In the genomic region with DNA sequence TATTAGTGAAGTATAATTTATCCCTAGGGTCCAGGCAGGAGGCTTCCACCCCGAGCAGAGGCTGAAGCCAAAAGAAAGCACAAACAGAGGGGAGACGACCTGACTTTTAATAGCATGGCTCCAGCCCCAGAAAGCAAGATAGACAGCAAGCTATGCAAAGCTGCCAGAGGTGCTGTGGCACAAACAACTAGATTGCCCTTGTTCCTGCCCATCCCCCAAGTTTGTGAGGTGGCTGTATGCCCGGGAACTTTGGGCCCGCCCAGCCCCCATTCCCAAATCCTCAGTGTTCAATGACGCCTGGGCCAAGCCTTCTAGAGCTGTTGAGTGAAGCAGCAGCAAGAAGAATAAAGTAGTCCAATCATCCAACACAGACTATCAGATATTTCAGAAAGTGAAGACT, we compare ENCODE assay signal across 10 mouse cellular contexts. TPM values are rescaled to one million over a fixed set of nuclear protein-coding genes. Genes with fewer than 3 reads are reported as not detected.
DNase-seq lines count a peak whose midpoint lies in the region; ATAC-seq and TF ChIP-seq lines count a peak whose summit lies in the region.
"Had no signal": no experiment of that assay in that cellular context is flagged by ENCODE, and none has a peak within 500 bp of the region (broad histone marks: within the 10 kb centered on the region; RNA-seq: fewer than 3 reads in every experiment).

No protein-coding gene starts in this region.

- H3K9ac ChIP-seq in hindbrain, postnatal 0 days (replicated peaks; ENCODE audit: low read length), result no peak overlapping the region
- H3K9ac ChIP-seq in hindbrain, embryonic 16.5 days (ENCODE audit: low read depth, low read length), result no peak overlapping the region
- H3K9ac ChIP-seq in kidney, embryonic 16.5 days (replicated peaks; ENCODE audit: low read length), result no peak overlapping the region
- peak overlapping the region; percentile 44 for H3K9ac ChIP-seq in liver, postnatal 0 days (replicated peaks)
- H3K9ac ChIP-seq: embryonic facial prominence, embryonic 15.5 days had no signal

- no peaks in the 10 kb centered on the region for H3K9me3 ChIP-seq in hindbrain, postnatal 0 days (ENCODE audit: low read length)
- no peaks in the 10 kb centered on the region for H3K9me3 ChIP-seq in hindbrain, embryonic 16.5 days (ENCODE audit: control insufficient read depth, low read length)
- H3K9me3 ChIP-seq in kidney, embryonic 16.5 days (ENCODE audit: low read length), result no peaks in the 10 kb centered on the region
- H3K9me3 ChIP-seq in liver, postnatal 0 days (ENCODE audit: low read length), result no peaks in the 10 kb centered on the region
- H3K9me3 ChIP-seq: embryonic facial prominence, embryonic 15.5 days had no signal

- no peak for TF ChIP-seq CTCF in hindbrain, postnatal 0 days (IDR thresholded peaks at IDR 0.05; ENCODE audit: low read depth)
- TF ChIP-seq CTCF in liver, postnatal 0 days (IDR thresholded peaks at IDR 0.05; ENCODE audit: low read depth), result no peak

- H3K27me3 ChIP-seq in hindbrain, postnatal 0 days (ENCODE audit: insufficient read depth, low read length), result no peaks in the 10 kb centered on the region
- H3K27me3 ChIP-seq in hindbrain, embryonic 16.5 days (replicated peaks; ENCODE audit: control insufficient read depth, insufficient read depth, low read length), result peaks cover 7% of the 10 kb centered on the region
- peaks cover 17% of the 10 kb centered on the region for H3K27me3 ChIP-seq in kidney, embryonic 16.5 days (ENCODE audit: insufficient read depth, low read length)
- H3K27me3 ChIP-seq in liver, postnatal 0 days (ENCODE audit: insufficient read depth, low read length), result no peaks in the 10 kb centered on the region

- no peak overlapping the region for H3K4me3 ChIP-seq in hindbrain, postnatal 0 days (ENCODE audit: low read length)
- no peak overlapping the region for H3K4me3 ChIP-seq in hindbrain, embryonic 16.5 days (ENCODE audit: low read length)
- no peak overlapping the region for H3K4me3 ChIP-seq in kidney, embryonic 16.5 days (ENCODE audit: low read length)
- peak overlapping the region; percentile 95 for H3K4me3 ChIP-seq in liver, postnatal 0 days (ENCODE audit: low read depth, low read length)
- H3K4me3 ChIP-seq: embryonic facial prominence, embryonic 15.5 days had no signal

- ATAC-seq in hindbrain, postnatal 0 days, result peak; percentile 8; the same call in 1 of the 2 replicates
- no peak for ATAC-seq in hindbrain, embryonic 16.5 days
- ATAC-seq in kidney, embryonic 16.5 days (ENCODE audit: low FRiP score, low TSS enrichment), result no peak
- ATAC-seq in liver, postnatal 0 days, result peak; percentile 12

- no peak overlapping the region for H3K4me2 ChIP-seq in hindbrain, postnatal 0 days (ENCODE audit: low read depth, low read length)
- H3K4me2 ChIP-seq in hindbrain, embryonic 16.5 days (ENCODE audit: low read length), result no peak overlapping the region
- 0 out of 2 replicates have a peak overlapping the region, but pooled peaks have one; percentile 17 for H3K4me2 ChIP-seq in kidney, embryonic 16.5 days (replicated peaks; ENCODE audit: low read depth, low read length)
- H3K4me2 ChIP-seq in liver, postnatal 0 days (ENCODE audit: low read depth, low read length), result peak overlapping the region; percentile 100
- H3K4me2 ChIP-seq: embryonic facial prominence, embryonic 15.5 days had no signal

- DNase-seq in hindbrain, postnatal 0 days (ENCODE audit: low spot score), result peak; percentile 60
- DNase-seq in cerebellum, postnatal 10 days, result peak; percentile 55 to 62
- DNase-seq in liver, postnatal 0 days, result peak; percentile 76
- no peak for DNase-seq in thymus, postnatal 0 days (ENCODE audit: low spot score)
- no peak for DNase-seq in MN1 (ENCODE audit: low spot score)
- no peak for DNase-seq in ovary, adult 18-20 months (ENCODE audit: low spot score)

- peak overlapping the region; percentile 48; the same call in 1 of the 2 replicates for H3K27ac ChIP-seq in hindbrain, postnatal 0 days
- no peak overlapping the region for H3K27ac ChIP-seq in hindbrain, embryonic 16.5 days (ENCODE audit: low read depth, low read length)
- peak overlapping the region; percentile 91 for H3K27ac ChIP-seq in kidney, embryonic 16.5 days (ENCODE audit: low read length)
- H3K27ac ChIP-seq in liver, postnatal 0 days (ENCODE audit: low read depth), result peak overlapping the region; percentile 95
- H3K27ac ChIP-seq: embryonic facial prominence, embryonic 15.5 days had no signal

- H3K36me3 ChIP-seq in hindbrain, postnatal 0 days (ENCODE audit: insufficient read depth, low read length), result peaks cover 28% of the 10 kb centered on the region
- peaks cover 21% of the 10 kb centered on the region for H3K36me3 ChIP-seq in hindbrain, embryonic 16.5 days (ENCODE audit: control insufficient read depth, insufficient read depth, low read length)
- H3K36me3 ChIP-seq in kidney, embryonic 16.5 days (ENCODE audit: insufficient read depth, low read length), result peaks cover 34% of the 10 kb centered on the region
- peaks cover 50% of the 10 kb centered on the region for H3K36me3 ChIP-seq in liver, postnatal 0 days (replicated peaks; ENCODE audit: insufficient read depth, low read length)

- 60% methylated on average over 5 of the region's 5 CpGs for WGBS in hindbrain, postnatal 0 days
- 68% methylated on average over 5 of the region's 5 CpGs for WGBS in hindbrain, embryonic 16.5 days
- WGBS in kidney, embryonic 16.5 days, result 56% methylated on average over 5 of the region's 5 CpGs
- 38% methylated on average over 5 of the region's 5 CpGs for WGBS in liver, postnatal 0 days (ENCODE audit: insufficient replicate concordance)

- no peak for TF ChIP-seq EP300 in liver, postnatal 0 days (IDR thresholded peaks at IDR 0.05; ENCODE audit: low read depth)

- H3K4me1 ChIP-seq in hindbrain, postnatal 0 days (ENCODE audit: insufficient read depth, low read length), result peaks cover 17% of the 10 kb centered on the region
- H3K4me1 ChIP-seq in hindbrain, embryonic 16.5 days (ENCODE audit: control insufficient read depth, insufficient read depth, low read depth, low read length), result peaks cover 30% of the 10 kb centered on the region
- H3K4me1 ChIP-seq in kidney, embryonic 16.5 days (ENCODE audit: insufficient read depth, low read length), result peaks cover 48% of the 10 kb centered on the region
- H3K4me1 ChIP-seq in liver, postnatal 0 days (ENCODE audit: insufficient read depth), result peaks cover 76% of the 10 kb centered on the region

RNA-seq across cellular contexts. Expression of a gene that starts 4.2 kb away (rescaled TPM):
- 84.8 and 105 TPM in 2 replicates for total RNA-seq in hindbrain, postnatal 0 days (2014; rRNA removed)
- polyA plus RNA-seq in hindbrain, postnatal 0 days (2015; fragmentation: Nextera tagmentation; extraction: Ambion mirVana), result 103 and 112 TPM in 2 replicates
- 144 and 145 TPM in 2 replicates for polyA plus RNA-seq in hindbrain, embryonic 16.5 days (2015; fragmentation: Nextera tagmentation; extraction: Ambion mirVana)
- polyA plus RNA-seq in kidney, embryonic 16.5 days (2015; fragmentation: Nextera tagmentation; extraction: Ambion mirVana), result 153 and 169 TPM in 2 replicates
- 88.3 and 101 TPM in 2 replicates for polyA plus RNA-seq in liver, postnatal 0 days (2015; fragmentation: Nextera tagmentation; extraction: Ambion mirVana)
- 114 and 120 TPM in 2 replicates for polyA plus RNA-seq in thymus, postnatal 0 days (2015; fragmentation: Nextera tagmentation; extraction: Ambion mirVana)

RNA-seq across cellular contexts. Expression of a gene that starts 4.3 kb away (rescaled TPM):
- total RNA-seq in hindbrain, postnatal 0 days (2014; rRNA removed), result 14.8 and 15.3 TPM in 2 replicates
- polyA plus RNA-seq in hindbrain, postnatal 0 days (2015; fragmentation: Nextera tagmentation; extraction: Ambion mirVana), result 15.5 TPM in 2 replicates
- polyA plus RNA-seq in hindbrain, embryonic 16.5 days (2015; fragmentation: Nextera tagmentation; extraction: Ambion mirVana), result 20.1 and 21.1 TPM in 2 replicates
- polyA plus RNA-seq in kidney, embryonic 16.5 days (2015; fragmentation: Nextera tagmentation; extraction: Ambion mirVana), result 57.4 and 63.8 TPM in 2 replicates
- polyA plus RNA-seq in liver, postnatal 0 days (2015; fragmentation: Nextera tagmentation; extraction: Ambion mirVana), result 2.7 and 3.5 TPM in 2 replicates
- polyA plus RNA-seq in thymus, postnatal 0 days (2015; fragmentation: Nextera tagmentation; extraction: Ambion mirVana), result 10.9 and 11.3 TPM in 2 replicates

RNA-seq across cellular contexts. Expression of a gene that starts 4.8 kb away (rescaled TPM):
- 180 and 235 TPM in 2 replicates for total RNA-seq in hindbrain, postnatal 0 days (2014; rRNA removed)
- polyA plus RNA-seq in hindbrain, postnatal 0 days (2015; fragmentation: Nextera tagmentation; extraction: Ambion mirVana), result 155 and 163 TPM in 2 replicates
- polyA plus RNA-seq in hindbrain, embryonic 16.5 days (2015; fragmentation: Nextera tagmentation; extraction: Ambion mirVana), result 45.5 and 74.1 TPM in 2 replicates
- 96.3 and 102 TPM in 2 replicates for polyA plus RNA-seq in kidney, embryonic 16.5 days (2015; fragmentation: Nextera tagmentation; extraction: Ambion mirVana)
- polyA plus RNA-seq in liver, postnatal 0 days (2015; fragmentation: Nextera tagmentation; extraction: Ambion mirVana), result 291 and 298 TPM in 2 replicates
- 170 and 193 TPM in 2 replicates for polyA plus RNA-seq in thymus, postnatal 0 days (2015; fragmentation: Nextera tagmentation; extraction: Ambion mirVana)

RNA-seq across cellular contexts. Expression of a gene that starts 17.0 kb away (rescaled TPM):
- not detected in 2 replicates for total RNA-seq in hindbrain, postnatal 0 days (2014; rRNA removed)
- polyA plus RNA-seq in hindbrain, postnatal 0 days (2015; fragmentation: Nextera tagmentation; extraction: Ambion mirVana), result 0.29 and 0.31 TPM in 2 replicates
- polyA plus RNA-seq in hindbrain, embryonic 16.5 days (2015; fragmentation: Nextera tagmentation; extraction: Ambion mirVana), result 0.26 TPM in 1 of 2 replicates, not detected in the other
- polyA plus RNA-seq in kidney, embryonic 16.5 days (2015; fragmentation: Nextera tagmentation; extraction: Ambion mirVana), result not detected in 2 replicates
- polyA plus RNA-seq in liver, postnatal 0 days (2015; fragmentation: Nextera tagmentation; extraction: Ambion mirVana), result 0.18 TPM in 1 of 2 replicates, not detected in the other
- 0.78 and 0.96 TPM in 2 replicates for polyA plus RNA-seq in thymus, postnatal 0 days (2015; fragmentation: Nextera tagmentation; extraction: Ambion mirVana)
- total RNA-seq: left cerebral cortex, postnatal 36 days had no signal
- polyA plus RNA-seq: embryonic facial prominence, embryonic 15.5 days had no signal

RNA-seq across cellular contexts. Expression of a gene that starts 21.3 kb away (rescaled TPM):
- 33.3 and 48.0 TPM in 2 replicates for total RNA-seq in hindbrain, postnatal 0 days (2014; rRNA removed)
- 62.6 and 64.5 TPM in 2 replicates for polyA plus RNA-seq in hindbrain, postnatal 0 days (2015; fragmentation: Nextera tagmentation; extraction: Ambion mirVana)
- polyA plus RNA-seq in hindbrain, embryonic 16.5 days (2015; fragmentation: Nextera tagmentation; extraction: Ambion mirVana), result 86.3 and 98.0 TPM in 2 replicates
- polyA plus RNA-seq in kidney, embryonic 16.5 days (2015; fragmentation: Nextera tagmentation; extraction: Ambion mirVana), result 41.3 and 45.7 TPM in 2 replicates
- 29.0 and 31.0 TPM in 2 replicates for polyA plus RNA-seq in liver, postnatal 0 days (2015; fragmentation: Nextera tagmentation; extraction: Ambion mirVana)
- 14.2 and 14.7 TPM in 2 replicates for polyA plus RNA-seq in thymus, postnatal 0 days (2015; fragmentation: Nextera tagmentation; extraction: Ambion mirVana)

Comparison
In these comparisons a context has a peak if more than half of its experiments do, and no peak if none do; other contexts are left out.
1. ATAC-seq: peak in hindbrain, postnatal 0 days (single experiment) and liver, postnatal 0 days (single experiment); none in hindbrain, embryonic 16.5 days (single experiment) and kidney, embryonic 16.5 days (single experiment).
2. DNase-seq: peak in hindbrain, postnatal 0 days (single experiment), cerebellum, postnatal 10 days (2 of 2) and liver, postnatal 0 days (single experiment); none in thymus, postnatal 0 days (single experiment), MN1 (single experiment) and ovary, adult 18-20 months (single experiment).
3. H3K4me2 ChIP-seq: peak in kidney, embryonic 16.5 days (single experiment) and liver, postnatal 0 days (single experiment); none in hindbrain, postnatal 0 days (single experiment) and hindbrain, embryonic 16.5 days (single experiment).